Mouse (Mus musculus) MEL (cell line): Measurements from ENCODE around the gene Ptprn.

Experiments used
- CHD2 ChIP-seq: IDR thresholded peaks from 2 replicates; pipeline ENCODE4 v1.6.1; 2011; ENCODE audit warnings: low read length, improper control_type of control experiment
- CTCF ChIP-seq, 3 experiments: IDR thresholded peaks in 2 of 3; conservative IDR thresholded peaks in 1 of 3; 2 replicates each; pipeline ENCODE4 v1.5.1; 2011 to 2012; ENCODE audit warnings: low read length in 3 of 3, low read depth in 2 of 3, mild to moderate bottlenecking in 2 of 3, improper control_type of control experiment in 1 of 3, inconsistent platforms in 1 of 3, mixed read lengths in 1 of 3, moderate library complexity in 1 of 3; ENCODE audit not compliant: control insufficient read depth in 1 of 3, insufficient read depth in 1 of 3, poor library complexity in 1 of 3, severe bottlenecking in 1 of 3
- E2F4 ChIP-seq: IDR thresholded peaks from 2 replicates; pipeline ENCODE4 v1.6.1; 2011; ENCODE audit warnings: low read depth, low read length, improper control_type of control experiment, borderline replicate concordance
- ELF1 ChIP-seq: IDR thresholded peaks from 2 replicates; pipeline ENCODE4 v1.6.1; 2014; ENCODE audit warnings: low read depth, mild to moderate bottlenecking, inconsistent platforms, low read length, improper control_type of control experiment, moderate library complexity
- EP300 ChIP-seq, 2 experiments: IDR thresholded peaks; 2 replicates each; pipeline ENCODE4 v1.6.1; 2011; ENCODE audit warnings: improper control_type of control experiment in 2 of 2, low read length in 2 of 2, low read depth in 1 of 2, mild to moderate bottlenecking in 1 of 2
- GATA1 ChIP-seq: IDR thresholded peaks from 2 replicates; pipeline ENCODE4 v1.6.1; 2011; ENCODE audit warnings: low read depth, low read length, improper control_type of control experiment
- HCFC1 ChIP-seq: IDR thresholded peaks from 2 replicates; pipeline ENCODE4 v1.6.1; 2012; ENCODE audit warnings: low read depth, mild to moderate bottlenecking, inconsistent platforms, low read length, improper control_type of control experiment, moderate library complexity
- MAZ ChIP-seq: IDR thresholded peaks from 2 replicates; pipeline ENCODE4 v1.6.1; 2012; ENCODE audit warnings: low read depth, mild to moderate bottlenecking, inconsistent platforms, low read length, improper control_type of control experiment
- MEF2A ChIP-seq: IDR thresholded peaks from 2 replicates; pipeline ENCODE4 v1.6.1; 2014; ENCODE audit warnings: low read depth, mild to moderate bottlenecking, inconsistent platforms, low read length, improper control_type of control experiment; ENCODE audit not compliant: poor library complexity, insufficient replicate concordance, severe bottlenecking; ENCODE audit errors: extremely low read depth
- POLR2A ChIP-seq, 2 experiments: IDR thresholded peaks; 2 replicates each; pipeline ENCODE4 v1.6.1; 2011 to 2012; ENCODE audit warnings: low read length in 2 of 2, mild to moderate bottlenecking in 2 of 2, control low read depth in 1 of 2, improper control_type of control experiment in 1 of 2, low read depth in 1 of 2, moderate library complexity in 1 of 2; ENCODE audit not compliant: control insufficient read depth in 1 of 2, insufficient read depth in 1 of 2, poor library complexity in 1 of 2
- POLR2AphosphoS2 ChIP-seq: IDR thresholded peaks from 2 replicates; pipeline ENCODE4 v1.6.1; 2011; ENCODE audit warnings: low read length, improper control_type of control experiment
- RAD21 ChIP-seq: IDR thresholded peaks from 2 replicates; pipeline ENCODE4 v1.6.1; 2011; ENCODE audit warnings: mild to moderate bottlenecking, low read depth, low read length, improper control_type of control experiment
- TBP ChIP-seq: IDR thresholded peaks from 2 replicates; pipeline ENCODE4 v1.8.0; 2011; ENCODE audit warnings: low read depth, low read length, improper control_type of control experiment
- ZC3H11A ChIP-seq: IDR thresholded peaks from 2 replicates; pipeline ENCODE4 v1.6.1; 2012; ENCODE audit warnings: low read depth, mild to moderate bottlenecking, inconsistent platforms, low read length, improper control_type of control experiment

GRCm38 (mm10) chr1:75251112-75251970 is 13.0 kb downstream of the Ptprn start:
- peak; percentile 64 for TF ChIP-seq RAD21
- TF ChIP-seq TBP: 0 out of 2 replicates have a peak, but pooled peaks have one; percentile 15
- TF ChIP-seq MAZ: peak; percentile 70; the same call in 1 of the 2 replicates
- TF ChIP-seq ZC3H11A: peak; percentile 72
- peak in 1 of 2 experiments; percentile 39; a peak in 1 of 4 replicates for TF ChIP-seq POLR2A (IDR thresholded peaks at IDR 0.05; ENCODE audit: control insufficient read depth in 1 of 2, insufficient read depth in 1 of 2, low read depth in 1 of 2, low read length in 2 of 2, poor library complexity in 1 of 2)
- TF ChIP-seq EP300 (IDR thresholded peaks at IDR 0.05; ENCODE audit: low read depth in 1 of 2, low read length in 2 of 2): no peak; a peak in 1 of 4 replicates
- TF ChIP-seq HCFC1: peak; percentile 37
- TF ChIP-seq CTCF (IDR thresholded peaks at IDR 0.05 in 2 of 3, conservative IDR thresholded peaks at IDR 0.05 in 1 of 3; ENCODE audit: control insufficient read depth in 1 of 3, insufficient read depth in 1 of 3, low read depth in 2 of 3, low read length in 3 of 3, poor library complexity in 1 of 3, severe bottlenecking in 1 of 3): peak; percentile 82 to 97 (median 88)
- no peak for TF ChIP-seq MEF2A
- no peak for TF ChIP-seq GATA1
- no peak for TF ChIP-seq E2F4
- peak; percentile 78 for TF ChIP-seq ELF1
- no peak for TF ChIP-seq CHD2
- TF ChIP-seq POLR2AphosphoS2: no peak
